Mouse (Mus musculus) CD8-positive naive resting alpha-beta T cell, adult 2 months (primary cell): ENCODE results near the gene Mmachc.
A peak's percentile ranks its signal among the peaks of the same experiment; 100 is the strongest.

Experiments used
- DNase-seq, 2 experiments: peaks; one replicate each; pipeline ENCODE4 v3.0.0; 2022; ENCODE audit warnings: low read depth in 2 of 2, low spot score in 2 of 2

Mmachc gene

GRCm38 (mm10) chr4:116708201-116708764 lies at the start of gene Mmachc, which contains the start of gene Ccdc163:
Gene Mmachc, minus strand, starts transcription at chr4:116708406.
Gene Ccdc163, plus strand, starts transcription at chr4:116708509.
- DNase-seq: peak; percentile 84 to 86

- DNase-seq: no peak
Observed at GRCm38 (mm10) chr4:116749750-116750149, 41.5 kb upstream of the Mmachc start.

- no peak for DNase-seq
Observed at GRCm38 (mm10) chr4:116738972-116739751, 31.0 kb upstream of the Mmachc start.

- no peak for DNase-seq
Observed at GRCm38 (mm10) chr4:116734996-116735395, 26.8 kb upstream of the Mmachc start.

- DNase-seq: no peak
Observed at GRCm38 (mm10) chr4:116732355-116732754, 24.1 kb upstream of the Mmachc start.

- no peak for DNase-seq
Observed at GRCm38 (mm10) chr4:116731077-116731476, 22.9 kb upstream of the Mmachc start.

- DNase-seq: no peak
Observed at GRCm38 (mm10) chr4:116729532-116729931, 21.3 kb upstream of the Mmachc start.

GRCm38 (mm10) chr4:116727401-116727800 lies 19.2 kb upstream of the Mmachc start:
- no peak for DNase-seq

GRCm38 (mm10) chr4:116725444-116725843 lies 17.2 kb upstream of the Mmachc start:
- no peak for DNase-seq

- DNase-seq: no peak
Observed at GRCm38 (mm10) chr4:116722230-116722629, 14.0 kb upstream of the Mmachc start.

- DNase-seq: peak in 1 of 2 experiments; percentile 8
Observed at GRCm38 (mm10) chr4:116721098-116721628, 13.0 kb upstream of the Mmachc start.

- peak; percentile 83 to 87 for DNase-seq
Observed at GRCm38 (mm10) chr4:116720343-116721097, 12.3 kb upstream of the Mmachc start, which contains the start of gene Tesk2. Gene Tesk2, plus strand, starts transcription at chr4:116720948.

- DNase-seq: peak; percentile 46 to 62
Observed at GRCm38 (mm10) chr4:116719396-116719795, 11.2 kb upstream of the Mmachc start.

GRCm38 (mm10) chr4:116712536-116712935 lies 4.3 kb upstream of the Mmachc start:
- no peak for DNase-seq

GRCm38 (mm10) chr4:116710154-116710553 lies 1.9 kb upstream of the Mmachc start:
- no peak for DNase-seq

- no peak for DNase-seq
Observed at GRCm38 (mm10) chr4:116708791-116709390, 685 bp upstream of the Mmachc start.

- no peak for DNase-seq
Observed at GRCm38 (mm10) chr4:116707666-116708065, 540 bp downstream of the Mmachc start.

GRCm38 (mm10) chr4:116703804-116704203 lies 4.4 kb downstream of the Mmachc start:
- peak; percentile 75 to 85 for DNase-seq

GRCm38 (mm10) chr4:116700964-116701363 lies 7.2 kb downstream of the Mmachc start:
- DNase-seq: no peak

GRCm38 (mm10) chr4:116698693-116699342 lies 9.4 kb downstream of the Mmachc start:
- DNase-seq: no peak

GRCm38 (mm10) chr4:116693785-116694184 lies 14.4 kb downstream of the Mmachc start:
- no peak for DNase-seq
